Mouse (Mus musculus) embryo, embryonic 9.5 days (tissue): ENCODE data around the gene Hnrnpa3.
"Not testable (repeated sequence)": the region's sequence is repeated elsewhere in the genome, so short reads cannot be mapped to it uniquely, and the experiment has no call there.

ENCODE experiments used
- DNase-seq: peaks from one replicate; pipeline ENCODE4 v3.0.0-alpha.2; 2017; ENCODE audit errors: extremely low spot score

Gene Hnrnpa3

DNA sequence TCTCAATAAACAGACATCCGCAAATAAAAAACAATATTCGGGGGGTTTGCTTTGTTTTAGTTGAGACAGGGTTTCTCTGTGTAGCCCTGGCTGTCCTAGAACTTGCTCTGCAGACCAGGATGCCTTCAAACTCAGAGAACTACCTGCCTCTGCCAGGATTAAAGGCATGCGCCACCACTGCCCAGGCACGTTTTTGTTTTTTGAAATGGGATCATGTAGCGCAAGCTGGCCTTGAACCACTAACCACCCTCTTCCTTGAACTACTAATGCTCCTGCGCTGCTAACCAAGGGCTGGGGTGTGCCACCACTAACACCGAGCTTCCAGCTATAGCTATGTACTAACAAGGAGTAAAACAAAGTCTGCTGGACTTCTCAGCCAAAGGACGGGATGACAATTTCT, 20.9 kb downstream of the Hnrnpa3 start:
- DNase-seq: no peak

DNA sequence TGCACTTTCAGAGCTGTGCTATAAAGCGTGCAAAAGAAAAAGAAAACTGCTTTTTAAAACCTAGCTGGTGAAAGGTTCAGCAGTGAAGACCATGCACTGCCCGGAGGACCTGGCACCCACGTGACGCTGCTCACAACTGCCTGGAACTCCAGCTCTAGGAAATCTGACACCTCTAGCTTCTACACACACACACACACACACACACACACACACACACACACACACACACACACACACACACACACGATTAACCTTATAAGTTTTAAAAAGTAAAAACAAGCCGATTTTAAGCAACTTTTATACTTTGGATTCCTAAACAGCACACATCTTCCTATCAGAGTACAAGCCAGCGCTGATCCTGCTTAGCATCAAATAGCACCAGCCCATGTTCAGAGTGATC, 22.4 kb downstream of the Hnrnpa3 start:
- DNase-seq: no peak

DNA sequence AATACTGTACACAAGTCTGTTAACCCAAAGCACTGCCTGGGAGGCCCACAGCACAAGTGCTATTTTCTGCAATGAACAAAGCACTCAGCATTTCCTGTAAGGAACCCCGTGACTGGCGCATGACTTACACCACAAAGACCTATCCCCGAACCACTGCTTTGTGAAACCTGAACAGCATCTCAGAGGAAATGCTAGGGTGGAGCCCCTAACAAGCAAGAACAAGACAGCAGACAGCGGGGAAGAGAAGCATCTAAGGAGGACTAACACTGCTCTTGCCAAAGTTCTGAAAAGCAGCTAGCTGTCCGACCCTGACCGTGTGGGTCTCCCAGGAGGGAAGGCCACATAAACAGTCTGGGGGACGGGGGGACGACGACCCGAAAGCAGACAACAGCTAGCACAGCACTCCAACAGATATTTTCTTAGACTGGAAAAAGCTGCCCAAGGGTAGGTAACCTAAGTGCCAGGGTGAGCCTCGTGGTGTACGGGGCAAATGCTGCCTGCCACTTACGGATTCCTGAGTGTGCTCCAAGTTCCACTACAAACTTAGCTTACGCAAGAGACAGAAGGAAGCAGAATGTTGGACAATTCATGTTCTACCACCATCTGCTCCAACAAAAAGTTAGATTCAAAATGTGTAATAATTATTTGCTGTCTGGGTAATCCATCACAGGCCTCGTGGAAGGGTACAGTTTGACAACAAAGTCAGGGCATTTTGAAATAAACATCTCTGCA, 24.1 kb downstream of the Hnrnpa3 start:
- DNase-seq: no peak

DNA sequence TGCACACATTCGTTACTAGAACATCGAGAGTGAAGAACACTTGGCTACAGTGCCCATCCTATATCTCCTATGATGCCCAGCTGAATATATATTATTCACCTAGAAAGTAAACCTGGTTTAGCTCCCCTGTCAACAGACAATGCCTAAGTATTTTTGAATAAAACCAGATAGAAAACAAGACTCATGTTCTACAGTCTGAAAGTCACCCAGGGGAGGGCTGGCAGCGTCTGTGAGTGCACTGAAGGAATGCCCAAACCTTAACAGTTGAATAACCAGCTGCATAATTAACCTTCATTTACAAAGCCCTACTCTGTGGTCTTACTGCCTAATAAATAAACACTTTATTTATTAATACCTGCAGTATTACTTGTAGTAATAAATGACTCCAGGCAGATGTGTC, 25.5 kb downstream of the Hnrnpa3 start:
- no peak for DNase-seq

DNA sequence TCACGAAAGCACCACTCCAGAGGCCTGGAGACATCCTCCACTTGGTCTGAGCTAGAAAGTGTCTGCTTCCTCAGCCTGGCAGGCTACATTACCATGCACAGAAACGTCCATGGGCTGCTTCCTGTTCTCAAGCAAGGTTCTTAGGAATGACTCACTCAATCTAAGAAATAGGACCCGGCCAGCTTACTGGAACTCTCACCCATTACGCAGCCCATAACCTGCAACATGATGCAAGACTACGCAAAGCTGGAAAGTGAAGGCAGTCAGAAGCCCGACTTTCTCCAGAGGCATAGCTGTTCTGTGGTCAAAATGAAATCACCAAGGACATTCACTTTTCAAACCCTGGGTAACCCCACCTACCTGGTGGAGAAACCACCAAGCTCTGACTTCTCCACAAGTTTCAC, 26.4 kb downstream of the Hnrnpa3 start:
- DNase-seq: no peak

DNA sequence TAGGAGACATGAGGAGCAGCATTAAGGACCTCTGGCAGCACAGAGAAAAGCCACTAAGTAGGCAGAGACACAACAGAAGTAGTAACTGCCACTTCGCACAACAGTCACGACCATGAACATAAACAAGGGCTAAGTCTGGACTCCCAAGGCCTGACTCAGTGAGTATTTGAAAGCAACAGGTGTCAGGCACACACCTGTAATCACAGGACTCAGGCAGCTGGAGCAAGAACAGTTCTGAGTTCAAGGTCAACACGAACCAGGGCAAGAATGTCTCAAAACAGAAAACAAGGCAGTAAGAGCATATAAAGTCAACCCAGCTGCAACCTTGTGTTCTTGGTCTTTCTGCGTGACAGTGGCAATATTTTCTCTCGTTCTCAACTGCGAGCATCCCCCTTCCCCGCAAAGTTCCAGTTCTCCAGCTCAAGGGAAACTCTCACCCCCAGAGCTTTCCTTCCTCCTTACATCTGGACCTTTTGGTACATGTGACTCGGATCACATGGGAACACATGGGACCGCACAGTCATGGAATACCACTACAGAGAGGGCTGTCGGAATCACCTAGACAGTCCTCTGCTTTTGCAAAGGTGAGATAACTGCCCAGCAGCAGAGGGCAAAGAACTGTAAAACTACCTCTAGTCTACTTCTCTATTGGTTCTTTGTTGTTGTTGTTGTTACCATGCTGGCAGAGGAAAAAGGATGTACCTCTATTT, 28.1 kb downstream of the Hnrnpa3 start:
- DNase-seq: no peak

DNA sequence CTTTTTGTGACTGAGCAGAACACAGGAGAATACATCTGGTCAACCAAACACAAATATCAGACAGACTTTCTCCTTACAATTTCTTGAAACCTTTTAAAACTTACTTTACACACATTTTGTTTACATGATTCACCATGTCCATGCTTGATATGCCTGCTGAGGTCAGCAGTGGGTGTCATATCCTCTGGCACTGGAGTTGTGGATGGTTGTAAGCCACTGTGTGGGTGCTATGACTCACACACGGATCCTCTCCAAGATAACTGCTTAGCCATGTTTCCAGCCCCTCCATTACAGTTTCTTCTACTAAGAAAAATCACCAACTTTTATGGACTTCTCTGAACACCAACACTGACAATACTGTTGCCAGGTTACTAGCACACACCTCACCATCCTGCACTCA, 29.8 kb downstream of the Hnrnpa3 start:
- no peak for DNase-seq

DNA sequence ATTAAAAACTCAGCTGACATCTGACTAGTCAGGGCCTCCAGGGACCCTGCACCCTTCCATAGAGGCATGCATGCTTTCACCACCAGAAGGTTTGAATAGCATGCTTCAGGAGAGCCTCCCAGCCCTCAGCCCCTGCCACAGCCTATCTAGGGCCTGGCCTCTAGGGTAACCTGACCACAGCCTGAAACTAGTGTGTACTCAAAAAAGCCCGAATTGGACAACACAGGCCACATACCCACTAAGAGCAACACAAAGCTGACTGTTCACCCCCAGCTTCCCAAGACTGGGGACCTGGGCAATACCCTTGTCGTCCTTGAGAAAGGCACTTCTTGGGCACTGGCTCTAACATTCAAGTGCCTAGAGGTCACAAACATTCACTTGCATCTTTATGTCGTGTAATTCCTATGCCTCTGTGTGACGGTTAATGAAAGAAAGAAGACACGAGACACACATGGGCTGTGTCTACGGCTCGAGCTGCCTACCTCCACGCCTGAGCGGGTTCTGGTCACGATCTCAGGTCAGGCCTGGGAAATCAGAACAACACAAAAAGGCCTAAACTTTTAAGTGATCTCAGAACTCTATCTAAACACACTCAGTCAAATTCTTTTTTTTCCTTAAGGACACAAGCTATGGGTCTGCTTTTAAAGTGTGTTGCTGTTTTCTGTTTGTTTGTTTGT, 30.6 kb downstream of the Hnrnpa3 start:
- no peak for DNase-seq

DNA sequence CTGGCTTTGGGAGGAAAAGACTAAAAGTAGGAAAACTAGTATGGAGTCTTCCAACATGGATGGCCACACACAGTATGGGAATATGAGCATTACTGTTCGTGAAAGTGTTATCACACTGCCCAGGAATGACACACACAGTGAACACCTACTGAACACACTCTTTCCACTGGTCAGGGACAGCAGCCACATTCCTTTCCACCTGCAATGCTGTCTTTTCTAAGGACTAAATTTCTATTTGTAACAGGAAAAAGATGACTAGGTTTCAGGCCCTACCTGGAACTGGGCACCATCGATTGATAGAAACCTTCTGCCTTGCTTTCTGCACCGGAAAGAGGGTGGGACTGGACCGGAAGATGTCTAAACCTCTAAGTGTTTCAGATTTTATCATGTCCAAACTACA, 31.6 kb downstream of the Hnrnpa3 start:
- no peak for DNase-seq

DNA sequence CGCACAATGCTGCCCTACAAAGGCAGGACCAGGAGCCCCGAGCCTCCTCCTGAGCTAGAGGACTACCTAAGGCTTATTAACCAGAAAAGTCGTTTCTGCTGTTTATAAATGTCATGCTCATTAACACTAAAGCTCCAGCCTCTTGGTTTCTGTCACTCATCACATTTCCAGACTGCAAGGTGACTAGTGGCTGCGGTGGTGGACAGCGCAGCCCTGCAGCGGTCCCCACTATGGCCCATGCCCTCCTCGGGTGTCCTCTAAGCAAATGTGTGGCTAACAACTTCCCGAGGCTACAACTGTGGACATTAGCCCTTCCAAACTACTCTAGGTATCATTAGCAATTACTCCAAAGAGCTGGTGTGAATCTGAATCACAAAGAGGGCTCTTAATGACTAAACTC, 32.3 kb downstream of the Hnrnpa3 start:
- no peak for DNase-seq

DNA sequence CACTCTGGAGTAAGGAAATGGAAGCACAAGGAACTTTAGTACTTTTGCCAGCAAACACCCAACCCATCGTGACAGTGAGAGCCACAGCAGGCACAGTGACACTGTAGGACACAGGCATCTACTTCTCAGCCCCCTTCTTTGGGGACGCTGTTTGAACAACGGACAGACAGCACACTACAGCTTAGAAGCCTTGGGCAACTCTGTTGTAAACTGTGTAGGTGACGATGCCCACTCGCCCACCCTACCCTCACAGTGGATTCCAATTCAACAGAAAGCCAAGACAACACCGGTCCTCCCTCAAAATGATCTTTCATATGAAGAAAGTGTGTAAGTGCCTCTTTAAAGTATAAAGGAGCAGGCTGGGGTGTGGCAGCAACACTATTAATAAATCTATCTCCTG, 33.3 kb downstream of the Hnrnpa3 start:
- DNase-seq: no peak

DNA sequence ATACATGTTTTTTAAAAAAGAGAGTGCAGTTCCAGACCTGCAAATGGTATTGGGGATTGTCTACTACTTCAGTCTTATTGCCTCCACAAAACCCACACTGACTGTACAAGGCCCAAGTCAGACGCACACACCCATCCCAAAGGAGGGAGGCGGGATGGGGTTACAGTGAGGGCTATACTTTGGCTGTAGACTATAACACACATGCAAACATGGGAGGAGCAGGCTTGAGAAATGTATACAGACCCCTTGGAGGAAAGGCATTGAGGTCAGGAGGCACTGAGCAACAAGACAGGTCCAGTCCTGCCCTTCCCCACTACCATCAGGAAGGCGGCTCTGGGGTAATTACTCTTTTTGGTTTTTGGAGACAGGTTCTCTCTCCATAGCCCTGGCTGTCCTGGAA, 35.9 kb downstream of the Hnrnpa3 start:
- not testable (repeated sequence) for DNase-seq

DNA sequence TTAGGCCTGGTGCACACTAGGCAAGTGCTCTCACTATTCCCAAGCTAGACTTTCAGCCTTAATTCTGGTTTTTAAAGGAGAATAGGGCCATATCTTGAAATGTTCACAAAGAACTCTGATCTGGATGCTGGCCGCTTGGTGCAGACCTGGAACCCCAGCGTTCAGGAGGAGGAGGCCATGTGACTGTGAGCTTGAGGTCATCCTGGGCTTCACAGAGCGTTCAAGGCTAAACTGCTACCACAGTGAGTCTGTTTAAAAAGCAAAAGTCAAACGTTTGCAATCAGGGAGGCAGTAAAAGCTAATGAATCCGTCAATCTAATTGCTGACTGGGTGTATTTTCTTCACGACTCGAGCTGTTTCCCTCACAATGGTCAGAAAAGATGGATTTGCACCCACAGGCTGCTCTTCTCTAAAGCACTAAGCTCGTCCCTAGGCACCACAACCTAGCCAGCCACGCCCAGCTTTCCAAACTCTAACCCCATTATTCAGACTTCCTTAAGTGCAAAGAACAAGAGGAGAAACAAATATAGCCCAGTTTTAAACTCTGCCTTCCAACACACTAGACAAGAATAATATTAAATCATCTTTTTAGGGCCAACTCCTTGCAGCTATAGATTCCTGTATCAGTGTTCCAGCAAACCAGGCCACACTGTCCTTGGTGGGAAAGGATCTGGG, 36.8 kb downstream of the Hnrnpa3 start:
- no peak for DNase-seq

DNA sequence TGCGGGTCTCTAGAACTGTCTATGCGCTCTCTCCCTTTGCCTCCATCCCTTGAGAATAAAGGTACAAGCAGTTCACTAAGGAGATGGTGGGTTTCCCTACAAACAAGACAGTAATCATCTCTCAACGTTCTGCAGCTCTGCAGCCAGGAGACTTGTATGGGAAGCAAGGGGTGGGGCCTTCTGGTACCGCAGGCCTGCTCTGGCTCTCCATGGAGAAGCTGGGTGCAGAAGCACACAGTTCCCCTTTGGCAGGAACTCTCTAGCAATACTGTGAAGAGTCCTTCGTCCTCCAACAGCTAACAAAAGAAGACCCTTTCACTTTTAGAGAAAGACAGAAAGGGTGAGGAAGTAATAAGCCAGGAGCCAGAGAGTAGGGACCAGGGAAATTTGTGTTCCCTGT, 37.3 kb downstream of the Hnrnpa3 start:
- no peak for DNase-seq

DNA sequence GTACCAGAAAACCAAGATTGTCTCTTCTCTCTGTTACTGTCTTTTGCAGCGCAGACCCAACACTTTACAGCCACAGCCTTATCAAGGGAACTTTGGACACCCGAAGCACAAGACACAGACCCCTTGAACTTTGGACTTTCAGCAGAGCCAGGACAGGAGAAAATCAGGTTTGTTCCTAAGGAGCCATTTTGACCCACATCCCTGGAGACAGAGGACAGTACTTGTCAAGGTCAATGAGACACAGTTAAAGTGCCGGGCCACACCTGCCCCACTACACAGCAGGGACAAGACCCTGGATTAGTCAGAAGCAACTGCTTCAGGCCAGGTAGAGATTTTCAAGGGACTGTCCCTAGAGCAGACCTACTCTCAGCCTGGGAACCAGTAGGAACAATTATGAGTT, 38.2 kb downstream of the Hnrnpa3 start:
- no peak for DNase-seq

DNA sequence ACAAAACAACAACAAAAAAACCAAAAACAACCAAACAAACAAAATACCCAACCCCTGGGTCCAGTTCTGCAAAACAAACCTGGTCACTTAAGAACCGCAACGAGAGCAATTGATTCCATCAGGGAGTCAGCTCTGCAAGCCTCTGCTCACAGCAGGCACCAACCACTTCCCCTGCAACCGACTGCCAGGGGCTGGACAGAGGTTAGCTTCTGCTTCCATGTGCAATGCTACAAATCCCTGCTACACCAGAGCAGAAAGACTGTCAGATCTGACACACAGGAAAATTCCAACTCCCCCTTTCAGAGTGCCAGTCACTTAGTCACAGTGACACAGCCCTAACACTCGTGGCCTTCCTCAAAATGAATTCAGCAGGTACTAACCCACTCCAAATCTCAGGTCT, 38.9 kb downstream of the Hnrnpa3 start:
- no peak for DNase-seq

DNA sequence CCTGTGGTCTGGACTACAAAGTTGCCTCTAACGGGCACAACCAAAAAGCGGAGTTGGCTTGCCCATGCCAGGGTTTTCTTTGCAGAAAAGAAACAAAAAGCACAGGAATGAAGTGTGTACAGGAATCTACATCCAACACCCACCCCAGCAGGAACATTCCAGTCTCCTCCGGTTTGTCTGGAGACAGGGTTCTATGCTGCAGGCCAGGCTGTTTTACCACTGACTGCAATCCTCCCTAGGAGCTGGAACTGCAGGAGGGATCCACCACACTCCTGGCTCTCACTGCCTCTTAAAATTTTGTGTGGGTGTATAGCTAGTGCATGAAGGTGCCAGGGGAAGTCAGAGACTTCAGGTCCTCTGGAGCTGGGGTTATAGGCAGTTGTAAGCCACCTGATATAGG, 39.8 kb downstream of the Hnrnpa3 start:
- no peak for DNase-seq

DNA sequence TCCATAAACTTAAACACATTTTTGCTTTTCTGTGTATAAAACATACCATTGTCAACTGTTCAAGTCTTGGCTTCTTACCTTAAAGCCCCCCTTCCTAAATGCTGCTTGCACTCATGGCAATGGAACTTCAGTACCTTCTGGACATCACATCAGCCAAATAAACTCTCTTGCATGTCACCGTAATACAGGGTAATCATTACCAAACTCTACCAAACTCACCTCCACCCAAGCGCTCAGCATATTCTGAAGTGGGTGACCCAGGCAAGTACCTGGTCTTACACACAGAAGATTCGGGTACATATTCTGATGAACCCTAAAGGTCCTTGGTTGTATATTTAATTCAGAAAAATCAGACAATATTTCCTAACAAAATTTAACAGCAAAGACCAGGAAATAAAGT, 41.5 kb downstream of the Hnrnpa3 start:
- DNase-seq: no peak

DNA sequence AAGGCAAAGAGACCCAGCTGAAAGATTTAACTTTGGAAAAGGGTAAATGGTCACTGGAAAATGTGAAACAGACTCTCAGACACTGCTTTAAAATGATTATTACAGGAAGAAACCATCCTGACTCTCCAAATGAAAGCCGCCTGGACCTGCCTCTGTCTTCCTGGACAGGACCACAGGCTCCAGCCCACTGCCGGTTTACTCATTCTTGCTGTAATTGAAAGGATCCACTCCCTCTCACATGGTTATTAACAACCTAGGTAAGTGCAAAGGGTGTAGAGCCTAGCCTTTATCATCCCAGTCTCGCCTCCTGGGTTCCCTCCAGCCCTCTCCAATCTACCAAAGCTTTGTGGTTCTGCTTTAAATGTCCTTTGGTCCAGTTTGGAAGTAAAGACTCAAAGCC, 42.1 kb downstream of the Hnrnpa3 start:
- DNase-seq: no peak

DNA sequence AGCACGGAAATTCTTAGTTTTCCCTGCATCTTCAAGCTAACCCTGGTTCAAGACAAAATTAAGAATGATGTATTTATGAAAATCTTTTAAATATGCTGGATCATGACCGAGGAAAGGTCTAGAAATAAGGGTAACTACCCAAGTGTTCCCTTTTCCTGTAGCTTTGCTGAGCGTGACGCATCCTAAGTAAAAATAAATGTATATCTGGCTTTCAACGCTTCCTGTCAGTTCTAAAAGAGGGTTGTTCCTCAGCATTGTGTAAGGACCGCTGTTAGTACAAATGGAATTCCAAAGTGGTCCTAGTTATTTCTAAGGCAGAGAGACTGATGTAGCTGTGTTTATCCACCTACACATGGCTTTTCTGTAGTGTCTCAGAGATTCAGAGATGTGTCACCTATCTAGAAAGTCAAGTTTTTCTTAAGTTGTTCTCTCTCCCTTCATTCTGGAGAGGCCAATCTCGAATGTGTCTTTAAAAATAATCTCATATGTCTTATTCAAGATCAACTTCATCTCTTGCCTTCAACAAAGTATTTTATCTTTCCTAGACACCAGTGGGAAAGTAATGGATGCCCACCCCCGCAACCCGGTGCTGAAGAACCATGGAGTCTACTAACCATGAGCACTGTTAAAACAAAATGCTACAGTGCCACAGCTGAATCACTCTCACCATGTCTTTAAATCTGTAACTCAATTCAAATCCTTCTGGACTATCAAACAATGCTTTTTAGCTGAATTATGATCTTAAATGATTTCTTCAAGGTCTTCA, 42.9 kb downstream of the Hnrnpa3 start:
- no peak for DNase-seq

DNA sequence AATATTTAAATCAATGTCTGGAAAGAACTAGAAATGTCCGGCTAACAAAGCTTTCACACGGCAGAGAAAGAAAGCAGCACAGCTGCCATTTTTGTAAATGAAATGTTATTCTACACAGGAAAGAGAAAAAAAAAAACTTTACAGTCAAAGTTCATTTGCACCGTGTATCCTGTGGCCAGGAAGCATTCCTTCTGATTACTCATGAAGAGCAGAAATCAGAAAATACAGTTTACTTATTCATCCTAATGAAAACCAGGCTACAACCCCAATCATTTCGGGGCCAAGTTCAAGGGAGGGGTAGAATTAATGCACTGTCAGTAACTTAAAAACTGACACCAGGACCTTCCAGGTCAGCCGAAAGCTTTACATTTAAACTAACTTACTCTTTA, 43.5 kb downstream of the Hnrnpa3 start:
- no peak for DNase-seq
